Mouse (Mus musculus): ENCODE results near the gene Tmf1.

DNA sequence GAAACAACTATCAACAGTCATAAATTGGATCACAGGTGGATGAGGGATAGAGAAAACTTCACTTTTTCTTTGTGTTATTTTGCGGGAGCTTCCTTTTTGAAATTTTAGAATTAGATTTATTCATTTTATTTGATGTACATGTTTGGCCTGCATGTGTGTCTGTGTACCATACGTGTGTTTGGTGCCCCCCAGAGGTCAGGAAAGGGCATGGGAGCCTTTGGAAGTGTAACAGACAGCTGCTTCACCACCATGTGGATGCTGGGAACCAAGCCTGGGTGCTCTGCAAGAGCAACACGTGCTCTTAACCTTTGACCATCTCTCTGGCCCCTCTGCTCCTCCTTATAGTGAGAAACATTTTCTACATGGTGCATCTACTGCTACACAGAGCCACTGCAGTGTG, 64.1 kb downstream of the Tmf1 start:
- no peak for TF ChIP-seq HCFC1 (IDR thresholded peaks at IDR 0.05; ENCODE audit: borderline replicate concordance, insufficient read depth, low read length)
- TF ChIP-seq ZNF384 (IDR thresholded peaks at IDR 0.05; ENCODE audit: low read depth, low read length) = no peak
